Mouse (Mus musculus): ENCODE measurements around the gene Sugct. TPM values are rescaled to one million over a fixed set of nuclear protein-coding genes. Genes with fewer than 3 reads are reported as not detected.

Sugct gene
- polyA plus RNA-seq, 1 experiment = 1.0 TPM

- no peak overlapping the region for H3K4me2 ChIP-seq (ENCODE audit: low read depth)
- H3K36me3 ChIP-seq (ENCODE audit: control insufficient read depth, insufficient read depth) = no peaks in the 10 kb centered on the region
- TF ChIP-seq MYOD1 (IDR thresholded peaks at IDR 0.05; ENCODE audit: control insufficient read depth in 1 of 3, insufficient read length in 2 of 3, low read depth in 2 of 3) (peak in 2 of 3 experiments; percentile 70 to 87), SRF (IDR thresholded peaks at IDR 0.05; ENCODE audit: control insufficient read depth, insufficient read length, low read depth) (no peak), TCF3 (IDR thresholded peaks at IDR 0.05; ENCODE audit: insufficient read length, low read depth) (peak; percentile 44), USF1 (IDR thresholded peaks at IDR 0.05; ENCODE audit: low read depth) (no peak), MAX (IDR thresholded peaks at IDR 0.05; ENCODE audit: low read depth) (no peak), E2F4 (IDR thresholded peaks at IDR 0.05; ENCODE audit: insufficient read depth) (no peak), CEBPB (IDR thresholded peaks at IDR 0.05; ENCODE audit: insufficient read depth, poor library complexity, severe bottlenecking) (no peak), POLR2A (IDR thresholded peaks at IDR 0.05; ENCODE audit: insufficient read length, low read depth) (no peak), REST (IDR thresholded peaks at IDR 0.05; ENCODE audit: insufficient read depth, insufficient read length) (no peak), TCF12 (IDR thresholded peaks at IDR 0.05; ENCODE audit: insufficient read depth, poor library complexity, severe bottlenecking) (peak; percentile 34), MYOG (IDR thresholded peaks at IDR 0.05; ENCODE audit: control insufficient read depth in 1 of 3, insufficient read depth in 1 of 3, insufficient read length in 2 of 3, low read depth in 2 of 3) (peak; percentile 46 to 84 (median 73))
- H3K79me2 ChIP-seq (ENCODE audit: control insufficient read depth, insufficient read depth) = no peaks in the 10 kb centered on the region
- no peak overlapping the region for H3K4me3 ChIP-seq
- H3ac ChIP-seq (ENCODE audit: control insufficient read depth, insufficient read length) = no peak overlapping the region
- no peaks in the 10 kb centered on the region for H3K27me3 ChIP-seq (ENCODE audit: control insufficient read depth, insufficient read depth, insufficient read length)
These were observed 273.5 kb downstream of the Sugct start for GRCm38 (mm10) chr13:17421875-17422274.

GRCm38 (mm10) chr13:17420557-17420956, 274.8 kb downstream of the Sugct start:
- Histone ChIP-seq H3K79me2 (ENCODE audit: control insufficient read depth, insufficient read depth) (no peaks in the 10 kb centered on the region), H3K4me3 (no peak overlapping the region), H3K4me2 (ENCODE audit: low read depth) (no peak overlapping the region), H3ac (ENCODE audit: control insufficient read depth, insufficient read length) (no peak overlapping the region), H3K27me3 (ENCODE audit: control insufficient read depth, insufficient read depth, insufficient read length) (no peaks in the 10 kb centered on the region), H3K36me3 (ENCODE audit: control insufficient read depth, insufficient read depth) (no peaks in the 10 kb centered on the region)
- TF ChIP-seq USF1 (IDR thresholded peaks at IDR 0.05; ENCODE audit: low read depth) (no peak), POLR2AphosphoS2 (IDR thresholded peaks at IDR 0.05; ENCODE audit: insufficient read length, low read depth) (no peak)

- H3K27me3 ChIP-seq (ENCODE audit: control insufficient read depth, insufficient read depth, insufficient read length) = no peaks in the 10 kb centered on the region
- H3ac ChIP-seq (ENCODE audit: control insufficient read depth, insufficient read length) = no peak overlapping the region
- H3K79me2 ChIP-seq (ENCODE audit: control insufficient read depth, insufficient read depth) = no peaks in the 10 kb centered on the region
- TF ChIP-seq MYOG (IDR thresholded peaks at IDR 0.05; ENCODE audit: control insufficient read depth in 1 of 3, insufficient read depth in 1 of 3, insufficient read length in 2 of 3, low read depth in 2 of 3) (no peak), SRF (IDR thresholded peaks at IDR 0.05; ENCODE audit: control insufficient read depth, insufficient read length, low read depth) (no peak), USF1 (IDR thresholded peaks at IDR 0.05; ENCODE audit: low read depth) (no peak), REST (IDR thresholded peaks at IDR 0.05; ENCODE audit: insufficient read depth, insufficient read length) (no peak), TCF3 (IDR thresholded peaks at IDR 0.05; ENCODE audit: insufficient read length, low read depth) (no peak), E2F4 (IDR thresholded peaks at IDR 0.05; ENCODE audit: insufficient read depth) (no peak), TCF12 (IDR thresholded peaks at IDR 0.05; ENCODE audit: insufficient read depth, poor library complexity, severe bottlenecking) (no peak), CEBPB (IDR thresholded peaks at IDR 0.05; ENCODE audit: insufficient read depth, poor library complexity, severe bottlenecking) (no peak), POLR2AphosphoS2 (IDR thresholded peaks at IDR 0.05; ENCODE audit: insufficient read length, low read depth) (no peak), POLR2A (IDR thresholded peaks at IDR 0.05; ENCODE audit: insufficient read length, low read depth) (no peak), MYOD1 (IDR thresholded peaks at IDR 0.05; ENCODE audit: control insufficient read depth in 1 of 3, insufficient read length in 2 of 3, low read depth in 2 of 3) (no peak)
- no peak overlapping the region for H3K4me3 ChIP-seq
- no peaks in the 10 kb centered on the region for H3K36me3 ChIP-seq (ENCODE audit: control insufficient read depth, insufficient read depth)
- H3K4me2 ChIP-seq (ENCODE audit: low read depth) = no peak overlapping the region
These were observed 352.5 kb downstream of the Sugct start for GRCm38 (mm10) chr13:17342836-17343235.

- no peak overlapping the region for H3ac ChIP-seq (ENCODE audit: control insufficient read depth, insufficient read length)
- no peaks in the 10 kb centered on the region for H3K36me3 ChIP-seq (ENCODE audit: control insufficient read depth, insufficient read depth)
- H3K79me2 ChIP-seq (ENCODE audit: control insufficient read depth, insufficient read depth) = no peaks in the 10 kb centered on the region
- no peak overlapping the region for H3K4me3 ChIP-seq
- no peak overlapping the region for H3K4me2 ChIP-seq (ENCODE audit: low read depth)
- TF ChIP-seq E2F4 (IDR thresholded peaks at IDR 0.05; ENCODE audit: insufficient read depth) (no peak), CEBPB (IDR thresholded peaks at IDR 0.05; ENCODE audit: insufficient read depth, poor library complexity, severe bottlenecking) (peak; percentile 67; the same call in 1 of the 2 replicates)
- H3K27me3 ChIP-seq (ENCODE audit: control insufficient read depth, insufficient read depth, insufficient read length) = no peaks in the 10 kb centered on the region
These were observed 359.3 kb downstream of the Sugct start for GRCm38 (mm10) chr13:17335885-17336540.

GRCm38 (mm10) chr13:17326863-17327262, 368.5 kb downstream of the Sugct start:
- Histone ChIP-seq H3K79me2 (ENCODE audit: control insufficient read depth, insufficient read depth) (no peaks in the 10 kb centered on the region), H3K36me3 (ENCODE audit: control insufficient read depth, insufficient read depth) (no peaks in the 10 kb centered on the region), H3K27me3 (ENCODE audit: control insufficient read depth, insufficient read depth, insufficient read length) (no peaks in the 10 kb centered on the region), H3K4me3 (no peak overlapping the region), H3ac (ENCODE audit: control insufficient read depth, insufficient read length) (no peak overlapping the region), H3K4me2 (ENCODE audit: low read depth) (no peak overlapping the region)
- TF ChIP-seq POLR2AphosphoS2 (IDR thresholded peaks at IDR 0.05; ENCODE audit: insufficient read length, low read depth) (no peak), MAX (IDR thresholded peaks at IDR 0.05; ENCODE audit: low read depth) (no peak), TCF12 (IDR thresholded peaks at IDR 0.05; ENCODE audit: insufficient read depth, poor library complexity, severe bottlenecking) (no peak), MYOG (IDR thresholded peaks at IDR 0.05; ENCODE audit: control insufficient read depth in 1 of 3, insufficient read depth in 1 of 3, insufficient read length in 2 of 3, low read depth in 2 of 3) (no peak), SRF (IDR thresholded peaks at IDR 0.05; ENCODE audit: control insufficient read depth, insufficient read length, low read depth) (no peak), CEBPB (IDR thresholded peaks at IDR 0.05; ENCODE audit: insufficient read depth, poor library complexity, severe bottlenecking) (no peak), E2F4 (IDR thresholded peaks at IDR 0.05; ENCODE audit: insufficient read depth) (no peak), USF1 (IDR thresholded peaks at IDR 0.05; ENCODE audit: low read depth) (no peak), TCF3 (IDR thresholded peaks at IDR 0.05; ENCODE audit: insufficient read length, low read depth) (no peak), REST (IDR thresholded peaks at IDR 0.05; ENCODE audit: insufficient read depth, insufficient read length) (no peak), POLR2A (IDR thresholded peaks at IDR 0.05; ENCODE audit: insufficient read length, low read depth) (no peak), MYOD1 (IDR thresholded peaks at IDR 0.05; ENCODE audit: control insufficient read depth in 1 of 3, insufficient read length in 2 of 3, low read depth in 2 of 3) (no peak)
